Mouse (Mus musculus) Patski (cell line): ENCODE results near the gene Dnajc4. TPM values are rescaled to one million over a fixed set of nuclear protein-coding genes. Genes with fewer than 3 reads are reported as not detected.
A peak's percentile ranks its signal among the peaks of the same experiment; 100 is the strongest.

Experiments used
- ATAC-seq: fragments of 100-300 bp; one replicate; pipeline ENCODE4 v1.8.0; 2021
- CTCF ChIA-PET: fragments of 350-600 bp; sonication (Branson Sonifier 250); formaldehyde crosslinking; loops from one replicate; lab custom pipeline; 2022; ENCODE audit warnings: inconsistent platforms; lab: Charles Lee
- POLR2A ChIA-PET: fragments of 350-600 bp; sonication (Branson Sonifier 250); formaldehyde crosslinking; loops from one replicate; lab custom pipeline; 2022; ENCODE audit warnings: antibody characterized with exemption, inconsistent platforms; lab: Charles Lee
- DNase-seq: peaks from one replicate; pipeline ENCODE4 v3.0.0-alpha.2; 2011; ENCODE audit warnings: low read depth, low spot score
- H3K27me3 ChIP-seq: fragments of 371-371 bp; one replicate; pipeline ENCODE4 v1.5.1; 2021
- CTCF ChIP-seq: fragments of 100-300 bp; IDR thresholded peaks from one replicate; pipeline ENCODE4 v1.5.1; 2021
- in situ Hi-C: fragments of 300-500 bp; cut with MboI; formaldehyde crosslinking; loops from 3 replicates; pipeline ENCODE4 v1.11.1; 2018; ENCODE audit warnings: low pct_unique_long_range_greater_than_20kb, mixed read lengths
- polyA plus RNA-seq: library from polyadenylated mRNA; unstranded; gene quantifications from one replicate; pipeline ENCODE4 v1.2.3, GENCODE M21; 2021

The Dnajc4 gene
- 26.0 TPM for polyA plus RNA-seq

DNA sequence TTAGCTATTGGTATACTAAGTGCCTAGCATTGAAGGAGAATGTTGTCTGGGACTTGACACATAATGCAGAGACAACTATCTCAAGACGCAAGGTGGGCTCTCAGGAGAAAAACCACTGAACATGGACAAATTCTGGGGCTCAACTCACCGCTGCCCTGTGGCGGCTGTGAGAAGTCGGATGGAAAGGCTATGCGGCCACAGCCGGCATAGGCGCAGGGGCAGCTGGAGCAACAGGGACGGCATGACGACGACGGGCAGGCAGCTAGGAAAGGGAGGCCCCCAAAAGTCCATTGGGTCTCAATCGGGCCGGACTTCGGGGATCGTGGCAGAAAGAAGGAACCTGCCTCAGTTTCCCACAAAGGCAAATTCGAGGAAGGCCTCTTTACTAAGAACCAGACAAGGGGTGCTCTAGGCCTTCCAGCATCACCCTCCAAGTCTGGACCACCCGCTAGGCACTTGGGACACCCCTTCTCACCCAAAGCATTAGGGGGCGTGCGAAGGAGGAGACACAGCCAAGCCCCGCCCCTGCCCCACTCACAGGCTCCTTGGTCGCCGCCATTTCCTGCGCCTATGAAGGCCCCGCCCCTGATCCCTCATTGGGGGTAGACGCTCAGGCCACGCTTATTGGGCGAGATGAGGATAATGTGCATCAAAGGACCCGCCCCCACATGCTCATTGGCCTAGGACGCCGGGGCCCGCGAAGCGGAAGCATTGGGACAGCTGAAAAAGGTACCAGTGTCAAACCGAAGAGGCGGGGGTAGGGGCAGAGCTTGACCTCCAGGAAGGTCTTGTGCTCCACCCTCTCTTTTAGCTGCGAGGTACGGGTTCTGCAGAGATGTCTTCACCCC, at the start of gene Dnajc4:
TSS of gene Dnajc4 (minus strand) at position 562 of the 848 bp plus-strand sequence.
- no peak for DNase-seq
- CTCF ChIA-PET, result interaction anchor here (2.9 kb wide), 1 partner anchor 13 kb away, joined by 9 read pairs; no protein-coding TSS in a partner anchor
- in situ Hi-C loops, result no loop called here

DNA sequence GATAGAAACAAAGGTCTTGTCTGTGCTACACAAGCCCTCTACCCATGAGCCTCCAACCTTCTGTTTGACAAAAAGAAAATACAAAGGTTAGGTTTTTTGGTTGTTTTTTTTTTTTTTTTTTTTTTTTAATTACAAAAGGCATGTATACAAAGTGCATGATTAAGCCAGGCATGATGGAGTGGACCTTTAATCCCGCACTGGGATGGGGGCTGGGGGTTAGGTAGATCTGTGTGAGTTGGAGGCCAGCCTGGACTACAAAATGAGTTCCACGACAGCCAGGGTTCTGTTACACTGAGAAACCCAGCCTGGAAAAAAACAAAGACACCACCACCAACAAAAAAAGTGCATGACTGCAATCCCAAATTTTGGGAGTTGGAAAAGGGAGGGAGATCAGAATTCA, 48.8 kb upstream of the Dnajc4 start:
- ChIA-PET POLR2A (interaction anchor here (1.0 to 2.3 kb wide), 4 partner anchors 11 to 99 kb away, joined by 3 to 7 read pairs (median 4); partner anchors contain the start of genes Bad and Gpr137), CTCF (interaction anchor here (1.3 to 1.7 kb wide), 2 partner anchors 9 to 159 kb away, joined by 3 to 8 read pairs; no protein-coding TSS in a partner anchor)
- in situ Hi-C loops, result no loop called here
- no peaks in the 10 kb centered on the region for H3K27me3 ChIP-seq
- DNase-seq, result no peak
- no peak for TF ChIP-seq CTCF
- ATAC-seq, result no peak

More for the DNA sequence above, at the start of gene Dnajc4:
- peak; percentile 70 for ATAC-seq
- TF ChIP-seq CTCF, result no peak
- no peaks in the 10 kb centered on the region for H3K27me3 ChIP-seq
- POLR2A ChIA-PET, result interaction anchor here (0.8 to 1.3 kb wide), 3 partner anchors 10 to 40 kb away, joined by 3 to 4 read pairs (median 3); no protein-coding TSS in a partner anchor

DNA sequence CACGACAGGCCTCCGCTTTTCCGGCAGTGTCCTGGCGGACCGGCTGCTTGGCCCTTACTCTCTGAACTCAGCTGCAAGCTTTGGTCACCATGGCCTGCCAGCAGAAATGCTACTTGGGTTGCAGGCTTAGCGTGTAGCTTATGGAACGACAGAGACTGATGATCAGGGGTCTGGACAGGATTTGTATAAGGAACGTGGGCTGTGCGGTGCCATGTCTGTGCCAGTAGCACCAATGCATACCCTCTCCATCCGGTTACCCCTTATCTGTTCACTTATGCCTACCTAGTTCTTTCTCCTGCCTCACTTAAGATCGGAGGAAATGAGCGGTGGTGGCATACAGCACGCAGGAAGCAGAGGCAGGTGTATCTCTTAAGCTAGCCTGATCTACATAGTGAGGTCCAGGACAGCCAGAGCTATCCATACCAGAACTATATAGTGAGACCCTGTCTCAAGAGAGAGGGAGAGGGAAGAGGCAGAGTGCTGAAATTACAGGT, 48.3 kb upstream of the Dnajc4 start:
- in situ Hi-C loops, result no loop called here
- DNase-seq (no peak), ATAC-seq (no peak)
- H3K27me3 ChIP-seq, result no peaks in the 10 kb centered on the region
- ChIA-PET POLR2A (interaction anchor here (0.6 to 2.3 kb wide), 6 partner anchors 9 to 99 kb away, joined by 3 to 7 read pairs (median 3); partner anchors contain the start of genes Bad and Gpr137), CTCF (interaction anchor here (0.9 to 1.7 kb wide), 3 partner anchors 9 to 229 kb away, joined by 3 to 8 read pairs (median 3); no protein-coding TSS in a partner anchor)
- TF ChIP-seq CTCF, result no peak

DNA sequence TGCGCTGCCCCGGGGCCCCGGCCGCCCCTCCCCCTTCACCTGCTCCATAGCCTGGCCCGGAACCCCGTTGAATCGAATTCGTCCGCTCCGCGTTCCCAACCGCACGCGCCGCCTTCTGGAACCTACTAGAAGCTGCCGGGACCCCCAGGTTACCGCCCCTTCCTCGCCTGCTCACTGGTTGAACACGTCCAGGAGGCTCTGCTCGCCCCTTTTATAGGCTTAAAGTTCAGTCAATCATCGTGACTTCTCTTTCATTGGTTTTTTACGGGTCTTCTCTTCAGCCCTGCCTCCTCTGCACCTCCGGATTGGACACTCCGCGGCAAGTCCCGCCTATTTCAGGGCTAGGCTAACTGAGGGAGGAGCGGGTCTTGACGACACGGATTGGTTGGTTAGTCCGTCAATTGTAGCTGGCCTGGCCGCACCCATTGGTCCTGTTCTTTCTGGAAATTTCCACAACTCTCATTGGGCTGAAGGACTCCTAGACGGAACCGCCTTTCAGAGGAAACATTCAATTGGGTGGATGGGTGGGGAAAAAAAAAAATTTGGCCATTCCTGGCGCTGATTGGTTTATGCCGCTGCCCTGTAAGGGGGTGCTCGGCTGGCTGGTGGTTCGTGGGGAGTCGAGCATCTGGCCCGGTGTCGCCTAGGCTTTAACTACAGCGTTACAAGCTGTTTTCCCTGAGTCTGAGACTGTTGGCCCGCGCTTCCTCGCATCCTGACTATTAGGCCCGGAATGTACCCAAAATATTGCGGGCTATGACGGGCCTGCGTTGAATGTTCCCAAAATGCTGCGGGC, 47.7 kb upstream of the Dnajc4 start, which contains the start of gene Stip1:
TSS of gene Stip1 (minus strand) at position 127 of the 796 bp plus-strand sequence.
- ChIA-PET POLR2A (interaction anchor here (0.6 to 2.3 kb wide), 8 partner anchors 9 to 98 kb away, joined by 3 to 8 read pairs (median 3); partner anchors contain the start of genes Bad, Gpr137, Nudt22 and Trpt1), CTCF (interaction anchor here (0.7 to 1.7 kb wide), 5 partner anchors 10 to 229 kb away, joined by 3 to 8 read pairs (median 4); partner anchors contain the start of gene Macrod1)
- in situ Hi-C loops, result no loop called here
- DNase-seq (peak; percentile 100), ATAC-seq (peak; percentile 97)
- TF ChIP-seq CTCF, result peak; percentile 70
- H3K27me3 ChIP-seq, result no peaks in the 10 kb centered on the region

DNA sequence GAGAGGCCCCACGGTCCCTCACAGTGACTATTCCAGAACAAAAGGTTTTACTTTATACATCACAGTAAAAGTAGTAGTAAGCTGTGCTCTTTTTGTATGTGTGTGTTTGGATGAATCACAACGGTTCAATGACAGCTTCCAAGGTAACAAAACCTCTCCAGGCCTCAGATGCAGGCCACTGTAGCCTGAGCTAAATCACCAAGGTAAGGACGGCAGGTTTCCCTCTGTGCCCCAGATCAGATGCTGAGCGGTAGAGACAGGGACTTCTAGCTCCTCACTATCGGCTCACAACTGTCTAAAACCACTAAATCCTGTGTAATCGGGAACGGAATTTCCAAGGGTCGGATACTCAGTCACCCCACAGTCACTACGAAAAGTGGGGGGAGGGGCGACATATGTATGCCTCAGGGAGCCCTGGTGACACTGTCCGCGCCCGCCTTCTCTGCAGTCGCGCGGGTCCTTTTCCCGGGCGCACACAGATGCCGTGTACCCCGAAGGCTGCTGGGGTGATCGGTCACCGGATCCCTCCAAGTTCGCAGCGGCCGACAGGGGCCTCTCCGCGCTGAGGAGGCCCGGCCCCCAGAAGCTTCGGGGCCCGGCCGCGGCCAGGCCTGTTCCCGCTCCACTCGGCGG, 46.8 kb upstream of the Dnajc4 start:
- DNase-seq, result no peak
- peak; percentile 1 for ATAC-seq
- in situ Hi-C loops, result no loop called here
- H3K27me3 ChIP-seq, result no peaks in the 10 kb centered on the region
- TF ChIP-seq CTCF, result no peak
- POLR2A ChIA-PET, result interaction anchor here (0.9 to 2.3 kb wide), 3 partner anchors 17 to 97 kb away, joined by 7 to 8 read pairs (median 7); partner anchors contain the start of genes Bad, Gpr137, Macrod1 and Nudt22
- CTCF ChIA-PET, result interaction anchor here (1.0 kb wide), 1 partner anchor 60 kb away, joined by 4 read pairs; no protein-coding TSS in a partner anchor

DNA sequence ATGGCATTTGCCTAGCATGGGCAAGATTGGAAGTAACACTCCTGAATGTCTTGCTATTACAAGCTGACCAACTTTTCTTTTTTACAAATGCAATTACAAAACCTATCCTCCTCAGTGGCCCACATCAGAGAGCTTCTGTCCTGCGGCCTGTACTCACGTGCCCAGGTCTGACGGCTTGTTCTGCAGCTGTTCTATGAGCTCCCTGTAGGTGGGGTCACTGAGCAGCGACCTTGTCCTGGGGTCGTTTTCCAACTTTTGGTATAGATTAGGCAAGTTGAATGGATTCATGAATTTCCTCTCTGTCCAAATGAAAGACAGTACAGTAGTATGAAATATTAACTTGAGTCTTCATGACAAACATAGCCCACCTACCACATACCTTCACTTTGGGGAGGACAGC, 41.6 kb upstream of the Dnajc4 start:
- ChIA-PET POLR2A (no interaction called here), CTCF (interaction anchor here (1.2 to 3.5 kb wide), 3 partner anchors 9 to 18 kb away, joined by 3 to 19 read pairs (median 8); no protein-coding TSS in a partner anchor)
- ATAC-seq (no peak), DNase-seq (no peak)
- in situ Hi-C loops, result no loop called here
- TF ChIP-seq CTCF, result peak; percentile 15
- H3K27me3 ChIP-seq, result no peaks in the 10 kb centered on the region

DNA sequence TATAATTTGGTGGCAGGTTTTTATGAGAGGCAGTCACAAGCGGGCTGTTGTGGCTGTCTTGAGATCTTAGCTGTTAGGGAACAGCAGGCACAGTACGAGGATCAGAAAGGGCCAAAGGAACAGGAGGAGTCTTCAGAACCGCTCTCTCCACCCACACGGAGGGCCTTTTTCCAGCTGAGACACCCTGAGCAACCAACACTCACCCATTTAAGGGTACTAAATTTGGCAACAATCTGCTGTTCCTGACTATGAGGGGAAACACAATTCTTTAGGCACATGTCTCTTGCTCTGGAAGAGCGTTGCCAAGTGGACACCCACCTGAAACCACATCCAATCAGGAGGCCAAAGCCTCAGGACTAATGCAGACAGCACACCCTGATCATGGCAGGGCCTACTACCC, 37.2 kb upstream of the Dnajc4 start:
- no peak for TF ChIP-seq CTCF
- ChIA-PET POLR2A (interaction anchor here (1.0 kb wide), 1 partner anchor 31 kb away, joined by 3 read pairs; no protein-coding TSS in a partner anchor), CTCF (no interaction called here)
- ATAC-seq (no peak), DNase-seq (no peak)
- in situ Hi-C loops, result no loop called here
- no peaks in the 10 kb centered on the region for H3K27me3 ChIP-seq

DNA sequence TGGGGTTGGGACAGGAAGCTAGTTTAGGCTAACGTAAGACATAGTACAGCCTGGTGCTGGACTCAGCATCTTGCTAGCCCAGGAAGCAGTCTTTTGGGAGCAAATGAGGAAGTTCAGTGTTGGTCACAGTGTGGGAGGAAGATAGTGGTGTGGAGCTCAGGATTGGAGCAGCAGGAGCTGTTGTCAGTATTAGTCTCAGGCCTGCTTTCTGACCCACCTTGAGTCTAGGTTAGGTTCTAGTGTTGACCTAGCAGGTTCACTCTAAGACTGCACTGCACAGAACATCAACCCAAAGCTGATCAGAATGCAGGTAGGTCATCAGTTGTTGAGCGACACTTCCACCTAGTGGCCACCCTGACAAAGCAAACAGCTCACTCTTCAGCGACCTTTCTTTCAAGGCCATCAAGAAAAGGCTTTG, 27.9 kb upstream of the Dnajc4 start:
- ATAC-seq, result no peak
- ChIA-PET POLR2A (interaction anchor here (0.5 to 0.6 kb wide), 2 partner anchors 19 to 46 kb away, joined by 3 read pairs; no protein-coding TSS in a partner anchor), CTCF (interaction anchor here (0.8 to 3.2 kb wide), 14 partner anchors 11 to 98 kb away, joined by 3 to 19 read pairs (median 4); partner anchors contain the start of genes Bad, Catsperz, Esrra and Nudt22)
- no peaks in the 10 kb centered on the region for H3K27me3 ChIP-seq
- no peak for DNase-seq
- TF ChIP-seq CTCF, result no peak
- in situ Hi-C loops, result loop anchor here (25.0 kb wide), 1 partner anchor 533 kb away; no protein-coding TSS in a partner anchor

DNA sequence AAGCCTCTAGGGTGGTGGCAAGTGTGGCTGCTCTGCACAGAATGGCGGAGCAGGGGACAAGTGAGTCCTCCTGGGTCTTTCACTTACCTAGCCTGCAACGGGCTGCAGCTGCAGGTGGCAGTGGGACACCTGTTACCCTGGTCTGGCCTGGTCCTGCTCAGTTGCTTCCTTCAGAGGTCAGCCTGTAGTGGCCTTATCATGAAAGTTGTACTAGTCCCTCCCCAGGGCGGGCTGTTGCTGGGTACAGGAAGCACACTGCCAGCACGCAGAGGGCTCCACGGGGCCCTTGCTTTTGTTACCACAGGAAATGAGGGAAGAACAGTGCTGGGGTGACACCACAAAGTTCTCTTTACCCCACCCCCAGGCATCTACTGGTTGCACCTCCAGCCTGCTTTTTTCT, 26.8 kb upstream of the Dnajc4 start, which contains the start of gene Fermt3:
TSS of gene Fermt3 (minus strand) at position 279 of the 400 bp plus-strand sequence.
- no peak for TF ChIP-seq CTCF
- no peak for DNase-seq
- ChIA-PET CTCF (interaction anchor here (1.0 kb wide), 1 partner anchor 39 kb away, joined by 5 read pairs; the partner anchor contains the start of gene Fkbp2), POLR2A (no interaction called here)
- no peaks in the 10 kb centered on the region for H3K27me3 ChIP-seq
- no peak for ATAC-seq
- in situ Hi-C loops, result loop anchor here (25.0 kb wide), 1 partner anchor 532 kb away; no protein-coding TSS in a partner anchor
